Mouse (Mus musculus) gastrocnemius, postnatal 10 days (tissue): ENCODE measurements around the gene Phldb2. TPM values are rescaled to one million over a fixed set of nuclear protein-coding genes. Genes with fewer than 3 reads are reported as not detected.
A peak's percentile ranks its signal among the peaks of the same experiment; 100 is the strongest.

Experiments used
- DNase-seq: peaks from one replicate; pipeline ENCODE4 v3.0.0; 2021; ENCODE audit warnings: mixed read lengths
- total RNA-seq, 2 experiments: library from RNA; stranded (reverse); gene quantifications; 2 replicates each; pipeline ENCODE4 v1.2.3; 2021

Gene Phldb2
- total RNA-seq, 2 experiments from 2014 or later, result 28.5 to 38.6 TPM

- no peak for DNase-seq
These were observed 1.4 kb downstream of the Phldb2 start for GRCm38 (mm10) chr16:45952035-45952434.

- no peak for DNase-seq
These were observed 7.1 kb downstream of the Phldb2 start for GRCm38 (mm10) chr16:45946335-45946734.

GRCm38 (mm10) chr16:45945649-45946048 is 7.7 kb downstream of the Phldb2 start:
- DNase-seq, result no peak

GRCm38 (mm10) chr16:45945174-45945631 is 8.2 kb downstream of the Phldb2 start:
- no peak for DNase-seq

GRCm38 (mm10) chr16:45942169-45942891 is 11.1 kb downstream of the Phldb2 start:
- DNase-seq, result no peak

- no peak for DNase-seq
These were observed 12.7 kb downstream of the Phldb2 start for GRCm38 (mm10) chr16:45940701-45941100.

- DNase-seq, result no peak
These were observed 14.0 kb downstream of the Phldb2 start for GRCm38 (mm10) chr16:45939436-45939835.

- no peak for DNase-seq
These were observed 16.0 kb downstream of the Phldb2 start for GRCm38 (mm10) chr16:45937381-45937780.

GRCm38 (mm10) chr16:45936521-45936920 is 16.9 kb downstream of the Phldb2 start:
- DNase-seq, result no peak

GRCm38 (mm10) chr16:45935956-45936483 is 17.4 kb downstream of the Phldb2 start:
- DNase-seq, result no peak

- DNase-seq, result no peak
These were observed 18.5 kb downstream of the Phldb2 start for GRCm38 (mm10) chr16:45934721-45935407.

- no peak for DNase-seq
These were observed 23.1 kb downstream of the Phldb2 start for GRCm38 (mm10) chr16:45930308-45930707.

GRCm38 (mm10) chr16:45928090-45928489 is 25.3 kb downstream of the Phldb2 start:
- DNase-seq, result no peak

- DNase-seq, result no peak
These were observed 25.8 kb downstream of the Phldb2 start for GRCm38 (mm10) chr16:45927601-45928000.

GRCm38 (mm10) chr16:45926875-45927274 is 26.5 kb downstream of the Phldb2 start:
- no peak for DNase-seq

- DNase-seq, result no peak
These were observed 29.5 kb downstream of the Phldb2 start for GRCm38 (mm10) chr16:45923731-45924424.

- peak; percentile 45 for DNase-seq
These were observed 30.7 kb downstream of the Phldb2 start for GRCm38 (mm10) chr16:45922546-45923229.

GRCm38 (mm10) chr16:45919572-45919971 is 33.8 kb downstream of the Phldb2 start:
- DNase-seq, result no peak

- DNase-seq, result no peak
These were observed 49.8 kb downstream of the Phldb2 start for GRCm38 (mm10) chr16:45903595-45903994.

- no peak for DNase-seq
These were observed 54.9 kb downstream of the Phldb2 start for GRCm38 (mm10) chr16:45898459-45898858.

GRCm38 (mm10) chr16:45896587-45896986 is 56.8 kb downstream of the Phldb2 start:
- no peak for DNase-seq

GRCm38 (mm10) chr16:45894998-45895397 is 58.4 kb downstream of the Phldb2 start:
- no peak for DNase-seq
